Mouse (Mus musculus) bone marrow macrophage, adult 2 months (primary cell): ENCODE data around the gene Dclk2. TPM values are rescaled to one million over a fixed set of nuclear protein-coding genes. Genes with fewer than 3 reads are reported as not detected.

ENCODE experiments used
- H3K27ac ChIP-seq: 2 replicates; pipeline ENCODE4 v1.5.1; 2012; ENCODE audit warnings: low read depth, low read length; ENCODE audit not compliant: insufficient read depth
- H3K4me1 ChIP-seq: 2 replicates; pipeline ENCODE4 v1.6.1; 2012; ENCODE audit warnings: low read length; ENCODE audit not compliant: control insufficient read depth, insufficient read depth
- H3K4me3 ChIP-seq: 2 replicates; pipeline ENCODE4 v1.5.1; 2012; ENCODE audit warnings: mild to moderate bottlenecking, low read length, moderate library complexity; ENCODE audit not compliant: insufficient read depth
- CTCF ChIP-seq: IDR thresholded peaks from 2 replicates; pipeline ENCODE4 v1.5.1; 2012; ENCODE audit warnings: low read depth, mild to moderate bottlenecking, low read length, moderate library complexity
- POLR2A ChIP-seq: IDR thresholded peaks from 2 replicates; pipeline ENCODE4 v1.6.1; 2012; ENCODE audit warnings: mild to moderate bottlenecking, low read depth, low read length, borderline replicate concordance
- polyA plus RNA-seq: library from polyadenylated mRNA; stranded (reverse); fragments of >200 nt; gene quantifications from 2 replicates; pipeline ENCODE4 v1.2.4, GENCODE M21; 2012; ENCODE audit not compliant: missing spikeins, insufficient read depth, insufficient read length

Gene Dclk2
- polyA plus RNA-seq, 1 experiment: 0.11 TPM

GRCm38 (mm10) chr3:86762456-86762855 is 158.2 kb downstream of the Dclk2 start:
- no peak for TF ChIP-seq POLR2A
- Histone ChIP-seq H3K27ac (no peak overlapping the region), H3K4me1 (peaks cover 2% of the 10 kb centered on the region; the same call in 1 of the 2 replicates), H3K4me3 (no peak overlapping the region)

GRCm38 (mm10) chr3:86762036-86762415 is 158.6 kb downstream of the Dclk2 start:
- peaks cover 5% of the 10 kb centered on the region for H3K4me1 ChIP-seq
- TF ChIP-seq CTCF: no peak
- TF ChIP-seq POLR2A: no peak
- H3K4me3 ChIP-seq: no peak overlapping the region
- no peak overlapping the region for H3K27ac ChIP-seq

- Histone ChIP-seq H3K4me1 (peaks cover 10% of the 10 kb centered on the region), H3K4me3 (no peak overlapping the region), H3K27ac (no peak overlapping the region)
- TF ChIP-seq CTCF (no peak), POLR2A (no peak)
Measured at GRCm38 (mm10) chr3:86761095-86762035, 159.3 kb downstream of the Dclk2 start.

- TF ChIP-seq POLR2A: no peak
- TF ChIP-seq CTCF: no peak
- peaks cover 10% of the 10 kb centered on the region for H3K4me1 ChIP-seq
- no peak overlapping the region for H3K27ac ChIP-seq
- no peak overlapping the region for H3K4me3 ChIP-seq
Measured at GRCm38 (mm10) chr3:86760474-86760873, 160.2 kb downstream of the Dclk2 start.

- H3K4me3 ChIP-seq: no peak overlapping the region
- no peak overlapping the region for H3K27ac ChIP-seq
- no peak for TF ChIP-seq CTCF
- no peak for TF ChIP-seq POLR2A
- H3K4me1 ChIP-seq: peaks cover 14% of the 10 kb centered on the region
Measured at GRCm38 (mm10) chr3:86759834-86760233, 160.8 kb downstream of the Dclk2 start.

- TF ChIP-seq POLR2A (no peak), CTCF (no peak)
- no peak overlapping the region for H3K27ac ChIP-seq
- H3K4me3 ChIP-seq: no peak overlapping the region
- H3K4me1 ChIP-seq: peaks cover 14% of the 10 kb centered on the region
Measured at GRCm38 (mm10) chr3:86759383-86759782, 161.3 kb downstream of the Dclk2 start.

- peak overlapping the region; percentile 42 for H3K4me3 ChIP-seq
- no peak overlapping the region for H3K27ac ChIP-seq
- H3K4me1 ChIP-seq: peaks cover 14% of the 10 kb centered on the region
- TF ChIP-seq CTCF (no peak), POLR2A (no peak)
Measured at GRCm38 (mm10) chr3:86758727-86759126, 161.9 kb downstream of the Dclk2 start.

- TF ChIP-seq POLR2A: no peak
- TF ChIP-seq CTCF: no peak
- Histone ChIP-seq H3K4me1 (peaks cover 14% of the 10 kb centered on the region), H3K27ac (no peak overlapping the region), H3K4me3 (no peak overlapping the region)
Measured at GRCm38 (mm10) chr3:86756548-86756947, 164.1 kb downstream of the Dclk2 start.

- H3K4me1 ChIP-seq: peaks cover 14% of the 10 kb centered on the region
- no peak for TF ChIP-seq CTCF
- no peak for TF ChIP-seq POLR2A
- H3K27ac ChIP-seq: no peak overlapping the region
- no peak overlapping the region for H3K4me3 ChIP-seq
Measured at GRCm38 (mm10) chr3:86754595-86755557, 165.8 kb downstream of the Dclk2 start.

GRCm38 (mm10) chr3:86754178-86754577 is 166.5 kb downstream of the Dclk2 start:
- TF ChIP-seq POLR2A (no peak), CTCF (no peak)
- H3K4me3 ChIP-seq: no peak overlapping the region
- H3K27ac ChIP-seq: no peak overlapping the region
- peaks cover 12% of the 10 kb centered on the region for H3K4me1 ChIP-seq
